Mouse (Mus musculus) olfactory bulb, adult 2 months (tissue): Measurements from ENCODE around the gene Olfr916.

ENCODE experiments used
- CTCF ChIP-seq: fragments of 200-500 bp; IDR thresholded peaks from 2 replicates; pipeline ENCODE4 v1.5.1; 2012; ENCODE audit warnings: low read depth, mild to moderate bottlenecking, low read length, moderate library complexity; ENCODE audit not compliant: insufficient read depth
- POLR2A ChIP-seq: fragments of 200-500 bp; IDR thresholded peaks from 2 replicates; pipeline ENCODE4 v1.6.1; 2012; ENCODE audit warnings: mild to moderate bottlenecking, low read depth, low read length, moderate library complexity; ENCODE audit not compliant: insufficient read depth

DNA sequence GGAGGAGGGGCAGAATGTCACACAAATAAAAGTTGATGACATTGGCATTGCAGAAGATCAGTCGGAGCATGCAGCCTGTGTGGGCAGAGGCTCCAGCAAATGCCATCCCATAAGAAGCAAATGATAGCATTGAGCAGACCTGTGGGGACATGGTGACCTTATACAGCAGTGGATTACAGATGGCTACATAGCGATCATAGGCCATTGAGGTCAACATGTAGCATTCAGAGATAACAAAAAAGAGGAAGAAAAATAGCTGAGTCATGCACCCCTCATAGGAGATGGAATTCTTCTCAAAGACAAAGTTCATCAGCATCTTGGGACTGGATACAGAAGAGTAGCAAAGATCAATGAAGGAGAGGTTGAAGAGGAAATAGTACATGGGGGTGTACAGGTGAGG, 13.2 kb upstream of the Olfr916 start:
- TF ChIP-seq POLR2A (no peak), CTCF (no peak)
